Mouse (Mus musculus) CH12F3 (cell line): Measurements from ENCODE around the gene Tspan8.

Experiments used
- in situ Hi-C: fragments of 300-500 bp; cut with MboI; formaldehyde crosslinking; loops from 2 replicates; pipeline ENCODE4 v1.14.3; 2020; ENCODE audit warnings: low sequenced_read_pairs

Gene Tspan8

GRCm38 (mm10) chr10:115830726-115831125, 14.1 kb downstream of the Tspan8 start:
- in situ Hi-C loops = no loop called here

DNA sequence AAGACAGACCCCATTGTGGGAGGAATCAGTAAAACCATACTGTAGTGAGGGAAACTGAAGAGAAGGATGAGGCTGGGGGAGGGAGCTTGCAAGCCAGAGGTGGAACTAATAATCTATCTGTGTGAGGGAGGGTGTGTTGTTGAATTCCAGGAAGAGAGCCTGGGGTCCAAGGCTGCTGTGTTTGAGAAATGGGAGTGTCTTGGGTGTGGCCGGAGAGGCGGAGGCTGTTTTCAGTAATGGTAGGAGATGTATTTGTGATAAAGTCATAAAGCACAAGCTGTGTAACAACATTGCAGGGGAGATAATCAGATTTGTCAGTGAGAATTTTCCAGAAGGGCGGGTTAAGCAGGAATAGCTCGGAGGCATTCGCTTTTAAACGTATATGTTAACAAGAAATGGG, 17.4 kb downstream of the Tspan8 start:
- in situ Hi-C loops = no loop called here

- in situ Hi-C loops = no loop called here
These were observed 30.3 kb downstream of the Tspan8 start for GRCm38 (mm10) chr10:115846930-115847329.

- in situ Hi-C loops = no loop called here
These were observed 31.9 kb downstream of the Tspan8 start for GRCm38 (mm10) chr10:115848511-115848910.

GRCm38 (mm10) chr10:115860210-115860880, 43.7 kb downstream of the Tspan8 start:
- in situ Hi-C loops = no loop called here

GRCm38 (mm10) chr10:115861967-115862366, 45.3 kb downstream of the Tspan8 start:
- in situ Hi-C loops = no loop called here

- in situ Hi-C loops = no loop called here
These were observed 66.1 kb downstream of the Tspan8 start for GRCm38 (mm10) chr10:115882757-115883156.

DNA sequence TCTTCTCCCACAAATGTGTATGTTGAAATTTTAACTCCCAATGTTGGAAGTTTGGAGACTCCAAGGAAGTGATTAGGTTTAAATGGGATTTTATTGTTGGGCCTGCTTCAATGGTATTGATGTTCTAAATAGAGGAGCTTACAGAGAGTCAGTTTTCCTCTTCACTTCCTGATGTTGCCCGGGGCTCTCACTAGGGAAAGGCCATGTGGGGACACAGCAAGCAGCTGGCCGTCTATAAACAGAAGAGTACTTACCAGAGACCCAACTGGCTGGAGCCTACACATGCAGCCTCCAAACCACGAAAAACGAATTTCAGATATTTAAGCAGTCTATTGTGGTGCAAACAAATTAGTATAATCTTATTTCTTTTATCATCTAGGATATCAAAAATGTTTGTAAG, 75.3 kb downstream of the Tspan8 start:
- in situ Hi-C loops = no loop called here

DNA sequence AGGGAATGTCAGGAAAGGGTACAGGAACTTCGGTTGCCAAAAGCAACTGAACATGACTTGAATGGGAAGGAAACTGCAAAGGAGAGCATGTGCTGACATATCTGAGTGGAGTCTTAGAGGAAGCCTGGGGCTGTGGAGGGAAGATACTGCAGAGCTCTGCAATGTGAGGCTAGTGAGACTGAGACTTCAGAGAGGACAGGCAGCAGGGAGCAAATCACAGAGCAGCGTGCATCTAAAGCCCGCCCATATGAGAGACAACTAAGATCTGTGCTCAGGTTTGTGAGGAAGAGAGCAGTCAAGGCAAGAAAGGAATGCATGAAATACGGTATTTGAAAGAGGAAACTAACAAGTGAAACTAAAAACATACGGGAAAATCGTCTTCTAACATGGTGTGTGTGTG, 76.3 kb downstream of the Tspan8 start:
- in situ Hi-C loops = no loop called here

DNA sequence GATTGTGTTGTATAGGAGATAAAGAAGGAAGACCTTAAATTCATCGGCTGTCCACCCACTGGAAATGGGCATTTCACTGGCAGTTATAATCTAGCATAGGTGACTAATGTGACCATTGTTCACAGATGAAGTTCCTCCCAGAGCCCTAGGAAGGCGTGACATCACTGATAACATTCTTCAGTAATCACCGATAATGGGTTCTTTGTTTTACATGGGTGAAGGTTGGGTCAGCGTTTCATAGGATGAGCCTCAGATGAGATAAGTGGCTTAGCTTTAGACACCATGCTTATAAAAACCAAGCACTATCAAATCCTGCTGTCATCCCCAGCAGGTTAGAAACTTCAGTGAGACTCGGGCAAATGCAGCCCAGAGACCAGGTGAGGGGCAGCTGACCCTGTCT, 77.4 kb downstream of the Tspan8 start:
- in situ Hi-C loops = no loop called here

- in situ Hi-C loops = no loop called here
These were observed 80.1 kb downstream of the Tspan8 start for GRCm38 (mm10) chr10:115896764-115897163.

- in situ Hi-C loops = no loop called here
These were observed 80.6 kb downstream of the Tspan8 start for GRCm38 (mm10) chr10:115897235-115897634.
